Mouse (Mus musculus) megakaryocyte, embryonic 14.5 days (primary cell): ENCODE measurements at regions not wholly inside any gene's neighbourhood (a gene's known extent, or its start where the extent isn't known, plus 50 kb on each side); places are given as distances from the start of the nearest gene placed in this dataset.

ENCODE experiments used
- H3K27me3 ChIP-seq: replicated peaks from 2 replicates; pipeline ENCODE3; 2012; ENCODE audit warnings: inconsistent platforms
- H3K36me3 ChIP-seq: replicated peaks from 2 replicates; pipeline ENCODE3; 2012; ENCODE audit warnings: low read length, inconsistent platforms, mixed read lengths
- H3K4me1 ChIP-seq: 2 replicates; pipeline ENCODE4 v1.6.1; 2012; ENCODE audit warnings: inconsistent platforms
- H3K4me3 ChIP-seq: replicated peaks from 2 replicates; pipeline ENCODE3; 2012; ENCODE audit warnings: moderate library complexity, mild to moderate bottlenecking, inconsistent platforms
- H3K9me3 ChIP-seq: 2 replicates; pipeline ENCODE4 v1.6.1; 2012; ENCODE audit warnings: inconsistent platforms
- FLI1 ChIP-seq: IDR thresholded peaks from 2 replicates; pipeline ENCODE4 v1.6.1; 2012; ENCODE audit warnings: low read length, inconsistent platforms, mixed read lengths
- GATA1 ChIP-seq: IDR thresholded peaks from 3 replicates; pipeline ENCODE4 v1.6.1; 2012; ENCODE audit warnings: mixed read lengths, low read length, inconsistent platforms, borderline replicate concordance

- Histone ChIP-seq H3K4me1 (peaks cover 9% of the 10 kb centered on the region), H3K27me3 (peaks cover 29% of the 10 kb centered on the region), H3K4me3 (no peak overlapping the region), H3K36me3 (no peaks in the 10 kb centered on the region), H3K9me3 (no peaks in the 10 kb centered on the region)
- TF ChIP-seq FLI1: no peak
- TF ChIP-seq GATA1: no peak
Observed at GRCm38 (mm10) chr15:59822995-59823681, 193.3 kb downstream of the 4933412E24Rik start.

- Histone ChIP-seq H3K4me3 (no peak overlapping the region), H3K27me3 (peaks cover 12% of the 10 kb centered on the region), H3K36me3 (no peaks in the 10 kb centered on the region), H3K9me3 (no peaks in the 10 kb centered on the region), H3K4me1 (peaks cover 18% of the 10 kb centered on the region)
- no peak for TF ChIP-seq GATA1
- TF ChIP-seq FLI1: no peak
Observed at GRCm38 (mm10) chr15:59820317-59820716, 196.1 kb downstream of the 4933412E24Rik start.

- Histone ChIP-seq H3K4me1 (peaks cover 56% of the 10 kb centered on the region), H3K9me3 (no peaks in the 10 kb centered on the region)
- no peak for TF ChIP-seq FLI1
- no peak for TF ChIP-seq GATA1
Observed at GRCm38 (mm10) chr15:59816031-59816430, 200.4 kb downstream of the 4933412E24Rik start.

GRCm38 (mm10) chr15:59811566-59811965, 204.8 kb downstream of the 4933412E24Rik start:
- H3K4me1 ChIP-seq: peaks cover 41% of the 10 kb centered on the region
- peaks cover 1% of the 10 kb centered on the region for H3K27me3 ChIP-seq
- no peak overlapping the region for H3K4me3 ChIP-seq
- H3K36me3 ChIP-seq: no peaks in the 10 kb centered on the region
- H3K9me3 ChIP-seq: peaks cover 12% of the 10 kb centered on the region
- TF ChIP-seq FLI1 (no peak), GATA1 (no peak)

More at GRCm38 (mm10) chr15:59816031-59816430, 200.4 kb downstream of the 4933412E24Rik start:
- no peak overlapping the region for H3K4me3 ChIP-seq
- no peaks in the 10 kb centered on the region for H3K27me3 ChIP-seq
- no peaks in the 10 kb centered on the region for H3K36me3 ChIP-seq

GRCm38 (mm10) chr15:59809361-59809760, 207.1 kb downstream of the 4933412E24Rik start:
- Histone ChIP-seq H3K4me3 (no peak overlapping the region), H3K36me3 (no peaks in the 10 kb centered on the region), H3K4me1 (peaks cover 36% of the 10 kb centered on the region), H3K9me3 (peaks cover 16% of the 10 kb centered on the region), H3K27me3 (peaks cover 11% of the 10 kb centered on the region)
- TF ChIP-seq GATA1 (no peak), FLI1 (no peak)

GRCm38 (mm10) chr15:59807723-59808122, 208.7 kb downstream of the 4933412E24Rik start:
- Histone ChIP-seq H3K4me3 (no peak overlapping the region), H3K9me3 (peaks cover 16% of the 10 kb centered on the region), H3K27me3 (peaks cover 19% of the 10 kb centered on the region), H3K36me3 (no peaks in the 10 kb centered on the region), H3K4me1 (peaks cover 21% of the 10 kb centered on the region)
- TF ChIP-seq FLI1 (no peak), GATA1 (no peak)

- Histone ChIP-seq H3K27me3 (peaks cover 19% of the 10 kb centered on the region), H3K4me1 (peaks cover 10% of the 10 kb centered on the region)
- TF ChIP-seq GATA1: no peak
Observed at GRCm38 (mm10) chr15:59805771-59806170, 210.6 kb downstream of the 4933412E24Rik start.

GRCm38 (mm10) chr15:59804821-59805220, 211.6 kb downstream of the 4933412E24Rik start:
- no peak for TF ChIP-seq GATA1
- TF ChIP-seq FLI1: no peak
- Histone ChIP-seq H3K4me1 (peaks cover 10% of the 10 kb centered on the region), H3K27me3 (peaks cover 19% of the 10 kb centered on the region), H3K9me3 (peaks cover 12% of the 10 kb centered on the region), H3K36me3 (no peaks in the 10 kb centered on the region), H3K4me3 (no peak overlapping the region)

More at GRCm38 (mm10) chr15:59805771-59806170, 210.6 kb downstream of the 4933412E24Rik start:
- no peak overlapping the region for H3K4me3 ChIP-seq
- H3K36me3 ChIP-seq: no peaks in the 10 kb centered on the region
- H3K9me3 ChIP-seq: peaks cover 16% of the 10 kb centered on the region

- peaks cover 10% of the 10 kb centered on the region for H3K4me1 ChIP-seq
- no peak for TF ChIP-seq FLI1
- no peak for TF ChIP-seq GATA1
- peaks cover 19% of the 10 kb centered on the region for H3K27me3 ChIP-seq
- no peaks in the 10 kb centered on the region for H3K36me3 ChIP-seq
- peaks cover 7% of the 10 kb centered on the region; the same call in 1 of the 2 replicates for H3K9me3 ChIP-seq
- no peak overlapping the region for H3K4me3 ChIP-seq
Observed at GRCm38 (mm10) chr15:59804394-59804793, 212.0 kb downstream of the 4933412E24Rik start.

- TF ChIP-seq GATA1 (no peak), FLI1 (no peak)
- H3K27me3 ChIP-seq: peaks cover 19% of the 10 kb centered on the region
- no peaks in the 10 kb centered on the region for H3K36me3 ChIP-seq
- no peak overlapping the region for H3K4me3 ChIP-seq
- peaks cover 32% of the 10 kb centered on the region for H3K4me1 ChIP-seq
- H3K9me3 ChIP-seq: 0 out of 2 replicates have a peak, but pooled peaks cover 3% of the 10 kb centered on the region
Observed at GRCm38 (mm10) chr15:59802276-59802675, 214.1 kb downstream of the 4933412E24Rik start.
